Mouse (Mus musculus) liver, embryonic 14.5 days (tissue): ENCODE measurements at regions not wholly inside any gene's neighbourhood (a gene's known extent, or its start where the extent isn't known, plus 50 kb on each side); places are given as distances from the start of the nearest gene placed in this dataset.

Source experiments
- ATAC-seq: fragments of 200-750 bp; cut with Nextera tagmentation; 2 replicates; pipeline ENCODE4 v1.8.0; 2017; ENCODE audit warnings: moderate number of reproducible peaks, mild to moderate bottlenecking, moderate library complexity; ENCODE audit not compliant: insufficient read depth
- DNase-seq, 3 experiments: peaks; one replicate each; pipeline ENCODE4 v3.0.0-alpha.2; 2012 to 2013; ENCODE audit warnings: low read depth in 3 of 3, low spot score in 3 of 3
- H3K27ac ChIP-seq: fragments of 300-500 bp; sonication (generic); 2 replicates; pipeline ENCODE4 v1.5.1; 2014; ENCODE audit warnings: moderate library complexity, mild to moderate bottlenecking, control low read depth, inconsistent platforms
- H3K27me3 ChIP-seq: fragments of 300-500 bp; sonication (generic); 2 replicates; pipeline ENCODE4 v1.6.1; 2014; ENCODE audit warnings: mild to moderate bottlenecking, low read length, moderate library complexity; ENCODE audit not compliant: control insufficient read depth, insufficient read depth
- H3K36me3 ChIP-seq: fragments of 300-500 bp; sonication (generic); replicated peaks from 2 replicates; pipeline ENCODE4 v1.6.1; 2014; ENCODE audit warnings: low read depth; ENCODE audit not compliant: control insufficient read depth, insufficient read depth
- H3K4me1 ChIP-seq, 2 experiments: fragments of 200-500 bp in 1 of 2; fragments of 300-500 bp in 1 of 2; sonication (generic) in 1 of 2; replicated peaks; 2 replicates each; pipeline ENCODE4 v1.6.1; 2012 to 2014; ENCODE audit warnings: antibody characterized with exemption in 1 of 2, inconsistent platforms in 1 of 2, low read length in 1 of 2; ENCODE audit not compliant: control insufficient read depth in 2 of 2, insufficient read depth in 2 of 2
- H3K4me2 ChIP-seq: fragments of 300-500 bp; sonication (generic); 2 replicates; pipeline ENCODE4 v1.6.1; 2014; ENCODE audit warnings: low read depth, mild to moderate bottlenecking, control low read depth, moderate library complexity
- H3K4me3 ChIP-seq, 2 experiments: fragments of 200-500 bp in 1 of 2; fragments of 300-500 bp in 1 of 2; sonication (generic) in 1 of 2; 2 replicates each; pipeline ENCODE4 v1.5.1; 2012 to 2014; ENCODE audit warnings: low read depth in 2 of 2, low read length in 2 of 2, mild to moderate bottlenecking in 2 of 2, control low read depth in 1 of 2, inconsistent platforms in 1 of 2, moderate library complexity in 1 of 2; ENCODE audit not compliant: insufficient read depth in 1 of 2
- H3K9ac ChIP-seq: fragments of 300-500 bp; sonication (generic); replicated peaks from 2 replicates; pipeline ENCODE4 v1.6.1; 2014; ENCODE audit warnings: mild to moderate bottlenecking, control low read depth, moderate library complexity
- H3K9me3 ChIP-seq: fragments of 300-500 bp; sonication (generic); 2 replicates; pipeline ENCODE4 v1.6.1; 2016; ENCODE audit warnings: low read length, mixed read lengths; ENCODE audit not compliant: control insufficient read depth
- CTCF ChIP-seq: IDR thresholded peaks from 2 replicates; pipeline ENCODE4 v1.5.1; 2016; ENCODE audit warnings: antibody characterized with exemption, low read depth, control low read depth
- EP300 ChIP-seq: IDR thresholded peaks from 2 replicates; pipeline ENCODE4 v1.6.1; 2016; ENCODE audit warnings: antibody characterized with exemption, low read depth
- WGBS: fragments of 180-500 bp; shearing (Covaris S2); extraction: QIAGEN DNeasy Blood & Tissue Kit; methylation state at CpG from one replicate; pipeline ENCODE4 v1.1.7; 2014; ENCODE audit not compliant: insufficient replicate concordance; 5-methylcytosine and 5-hydroxymethylcytosine counted together

GRCm38 (mm10) chr14:67146602-67147001, 1137.6 kb upstream of the Gulo start:
- Histone ChIP-seq H3K27me3 (no peaks in the 10 kb centered on the region), H3K4me1 (no peaks in the 10 kb centered on the region), H3K4me3 (no peak overlapping the region), H3K27ac (no peak overlapping the region), H3K36me3 (no peaks in the 10 kb centered on the region), H3K4me2 (no peak overlapping the region), H3K9ac (no peak overlapping the region), H3K9me3 (no peaks in the 10 kb centered on the region)
- no peak for ATAC-seq
- WGBS = 77% methylated on average over 12 of the region's 12 CpGs
- no peak for TF ChIP-seq CTCF
- no peak for TF ChIP-seq EP300
- no peak for DNase-seq

- no peak for ATAC-seq
- TF ChIP-seq EP300 (no peak), CTCF (no peak)
- 76% methylated on average over 6 of the region's 6 CpGs for WGBS
These were observed 1136.0 kb upstream of the Gulo start for GRCm38 (mm10) chr14:67145046-67145445.

GRCm38 (mm10) chr14:67144461-67144985, 1135.5 kb upstream of the Gulo start:
- 62% methylated on average over 4 of the region's 4 CpGs for WGBS
- Histone ChIP-seq H3K27ac (no peak overlapping the region), H3K4me1 (no peaks in the 10 kb centered on the region), H3K27me3 (no peaks in the 10 kb centered on the region), H3K9me3 (no peaks in the 10 kb centered on the region), H3K4me3 (no peak overlapping the region), H3K4me2 (no peak overlapping the region), H3K36me3 (no peaks in the 10 kb centered on the region), H3K9ac (no peak overlapping the region)
- DNase-seq (no peak), ATAC-seq (no peak)
- no peak for TF ChIP-seq CTCF

More at GRCm38 (mm10) chr14:67145046-67145445, 1136.0 kb upstream of the Gulo start:
- Histone ChIP-seq H3K36me3 (no peaks in the 10 kb centered on the region), H3K27ac (no peak overlapping the region), H3K4me3 (no peak overlapping the region), H3K27me3 (no peaks in the 10 kb centered on the region), H3K4me2 (no peak overlapping the region), H3K9me3 (no peaks in the 10 kb centered on the region), H3K9ac (no peak overlapping the region), H3K4me1 (no peaks in the 10 kb centered on the region)
- DNase-seq = no peak

- no peaks in the 10 kb centered on the region for H3K4me1 ChIP-seq
- H3K9ac ChIP-seq = no peak overlapping the region
- no peaks in the 10 kb centered on the region for H3K27me3 ChIP-seq
- H3K9me3 ChIP-seq = no peaks in the 10 kb centered on the region
- DNase-seq = no peak
- no peak for TF ChIP-seq EP300
- TF ChIP-seq CTCF = no peak
- H3K4me3 ChIP-seq = no peak overlapping the region
- ATAC-seq = no peak
- 64% methylated on average over 6 of the region's 6 CpGs for WGBS
- H3K36me3 ChIP-seq = no peaks in the 10 kb centered on the region
- no peak overlapping the region for H3K4me2 ChIP-seq
- H3K27ac ChIP-seq = no peak overlapping the region
These were observed 1134.8 kb upstream of the Gulo start for GRCm38 (mm10) chr14:67143826-67144225.

- 64% methylated on average over 6 of the region's 6 CpGs for WGBS
- no peak for ATAC-seq
- H3K4me1 ChIP-seq = no peaks in the 10 kb centered on the region
These were observed 1133.7 kb upstream of the Gulo start for GRCm38 (mm10) chr14:67142556-67143250.

More at GRCm38 (mm10) chr14:67142556-67143250, 1133.7 kb upstream of the Gulo start:
- Histone ChIP-seq H3K9me3 (no peaks in the 10 kb centered on the region), H3K4me3 (no peak overlapping the region), H3K27ac (no peak overlapping the region), H3K27me3 (no peaks in the 10 kb centered on the region), H3K9ac (no peak overlapping the region), H3K4me2 (no peak overlapping the region), H3K36me3 (no peaks in the 10 kb centered on the region)
- TF ChIP-seq CTCF (no peak), EP300 (no peak)
- no peak for DNase-seq
